Mouse (Mus musculus): ENCODE measurements around the gene Ar. TPM values are rescaled to one million over a fixed set of nuclear protein-coding genes. Genes with fewer than 3 reads are reported as not detected.

Ar gene
- 0.16 and 0.27 TPM in 2 replicates for total RNA-seq (2012; rRNA removed)

- H3K36me3 ChIP-seq (ENCODE audit: control insufficient read depth, insufficient read depth, low read length, poor library complexity, severe bottlenecking), result no peaks in the 10 kb centered on the region
- peak within 1 kb of the TSS; percentile 40 to 42 for H3K4me3 ChIP-seq (ENCODE audit: insufficient read depth in 1 of 2, low read depth in 1 of 2, low read length in 2 of 2, poor library complexity in 1 of 2, severe bottlenecking in 1 of 2)
- DNase-seq (ENCODE audit: low read depth, low spot score), result peak; percentile 20
- no peak for TF ChIP-seq ZNF384 (IDR thresholded peaks at IDR 0.05; ENCODE audit: low read depth, low read length)
- no peak for TF ChIP-seq HCFC1 (IDR thresholded peaks at IDR 0.05; ENCODE audit: borderline replicate concordance, insufficient read depth, low read length)
- TF ChIP-seq ZC3H11A (IDR thresholded peaks at IDR 0.05; ENCODE audit: borderline replicate concordance, low read depth, low read length), result no peak
- TF ChIP-seq CHD2 (IDR thresholded peaks at IDR 0.05; ENCODE audit: low read depth, low read length), result no peak
- no peak for TF ChIP-seq MAFK (IDR thresholded peaks at IDR 0.05; ENCODE audit: insufficient read depth, low read depth, low read length)
- in situ Hi-C loops (cut with MboI; ENCODE audit: low sequenced_read_pairs in 2 of 2, unreplicated experiment in 2 of 2), result no loop called here
- no peak within 1 kb of the TSS for H3K27ac ChIP-seq (ENCODE audit: insufficient read depth, low read depth, low read length, poor library complexity, severe bottlenecking)
- H3K4me1 ChIP-seq (ENCODE audit: control insufficient read depth in 2 of 2, insufficient read depth in 2 of 2, low read length in 2 of 2, poor library complexity in 1 of 2), result no peaks in the 10 kb centered on the region
- H3K9ac ChIP-seq (ENCODE audit: insufficient read depth, low read depth, low read length, poor library complexity, severe bottlenecking), result no peak within 1 kb of the TSS
- no peaks in the 10 kb centered on the region for H3K9me3 ChIP-seq (ENCODE audit: control insufficient read depth, insufficient read depth, low read depth, low read length)
Observed at GRCm38 (mm10) chrX:98148531-98149342, at the start of gene Ar. Ar (plus strand) TSS chrX:98148769.

GRCm38 (mm10) chrX:98149724-98150392 lies 1.3 kb downstream of the Ar start:
- peak; percentile 6 for DNase-seq (ENCODE audit: low read depth, low spot score)
- H3K9ac ChIP-seq (ENCODE audit: insufficient read depth, low read depth, low read length, poor library complexity, severe bottlenecking), result peak overlapping the region; percentile 32; the same call in 1 of the 2 replicates

GRCm38 (mm10) chrX:98150393-98151119 lies 2.0 kb downstream of the Ar start:
- DNase-seq (ENCODE audit: low read depth, low spot score), result peak; percentile 3
- Histone ChIP-seq H3K27ac (ENCODE audit: insufficient read depth, low read depth, low read length, poor library complexity, severe bottlenecking) (no peak overlapping the region), H3K4me3 (ENCODE audit: insufficient read depth in 1 of 2, low read depth in 1 of 2, low read length in 2 of 2, poor library complexity in 1 of 2, severe bottlenecking in 1 of 2) (peak overlapping the region; percentile 28 to 40; a peak in 3 of 4 replicates), H3K9ac (ENCODE audit: insufficient read depth, low read depth, low read length, poor library complexity, severe bottlenecking) (no peak overlapping the region), H3K9me3 (ENCODE audit: control insufficient read depth, insufficient read depth, low read depth, low read length) (no peaks in the 10 kb centered on the region), H3K36me3 (ENCODE audit: control insufficient read depth, insufficient read depth, low read length, poor library complexity, severe bottlenecking) (no peaks in the 10 kb centered on the region), H3K4me1 (ENCODE audit: control insufficient read depth in 2 of 2, insufficient read depth in 2 of 2, low read length in 2 of 2, poor library complexity in 1 of 2) (no peaks in the 10 kb centered on the region)
- in situ Hi-C loops (cut with MboI; ENCODE audit: low sequenced_read_pairs in 2 of 2, unreplicated experiment in 2 of 2), result no loop called here
- no peak for TF ChIP-seq ZC3H11A (IDR thresholded peaks at IDR 0.05; ENCODE audit: borderline replicate concordance, low read depth, low read length)
- TF ChIP-seq CHD2 (IDR thresholded peaks at IDR 0.05; ENCODE audit: low read depth, low read length), result no peak
- TF ChIP-seq HCFC1 (IDR thresholded peaks at IDR 0.05; ENCODE audit: borderline replicate concordance, insufficient read depth, low read length), result no peak
- no peak for TF ChIP-seq MAFK (IDR thresholded peaks at IDR 0.05; ENCODE audit: insufficient read depth, low read depth, low read length)
- no peak for TF ChIP-seq ZNF384 (IDR thresholded peaks at IDR 0.05; ENCODE audit: low read depth, low read length)

More at GRCm38 (mm10) chrX:98149724-98150392, 1.3 kb downstream of the Ar start:
- no peak overlapping the region for H3K27ac ChIP-seq (ENCODE audit: insufficient read depth, low read depth, low read length, poor library complexity, severe bottlenecking)
- H3K4me3 ChIP-seq (ENCODE audit: insufficient read depth in 1 of 2, low read depth in 1 of 2, low read length in 2 of 2, poor library complexity in 1 of 2, severe bottlenecking in 1 of 2), result peak overlapping the region in 1 of 2 experiments; percentile 40; a peak in 2 of 4 replicates
- TF ChIP-seq HCFC1 (IDR thresholded peaks at IDR 0.05; ENCODE audit: borderline replicate concordance, insufficient read depth, low read length) (no peak), MAFK (IDR thresholded peaks at IDR 0.05; ENCODE audit: insufficient read depth, low read depth, low read length) (no peak), CHD2 (IDR thresholded peaks at IDR 0.05; ENCODE audit: low read depth, low read length) (no peak), ZC3H11A (IDR thresholded peaks at IDR 0.05; ENCODE audit: borderline replicate concordance, low read depth, low read length) (no peak), ZNF384 (IDR thresholded peaks at IDR 0.05; ENCODE audit: low read depth, low read length) (no peak)
- no peaks in the 10 kb centered on the region for H3K36me3 ChIP-seq (ENCODE audit: control insufficient read depth, insufficient read depth, low read length, poor library complexity, severe bottlenecking)
- no peaks in the 10 kb centered on the region for H3K4me1 ChIP-seq (ENCODE audit: control insufficient read depth in 2 of 2, insufficient read depth in 2 of 2, low read length in 2 of 2, poor library complexity in 1 of 2)
- in situ Hi-C loops (cut with MboI; ENCODE audit: low sequenced_read_pairs in 2 of 2, unreplicated experiment in 2 of 2), result no loop called here
- no peaks in the 10 kb centered on the region for H3K9me3 ChIP-seq (ENCODE audit: control insufficient read depth, insufficient read depth, low read depth, low read length)

DNA sequence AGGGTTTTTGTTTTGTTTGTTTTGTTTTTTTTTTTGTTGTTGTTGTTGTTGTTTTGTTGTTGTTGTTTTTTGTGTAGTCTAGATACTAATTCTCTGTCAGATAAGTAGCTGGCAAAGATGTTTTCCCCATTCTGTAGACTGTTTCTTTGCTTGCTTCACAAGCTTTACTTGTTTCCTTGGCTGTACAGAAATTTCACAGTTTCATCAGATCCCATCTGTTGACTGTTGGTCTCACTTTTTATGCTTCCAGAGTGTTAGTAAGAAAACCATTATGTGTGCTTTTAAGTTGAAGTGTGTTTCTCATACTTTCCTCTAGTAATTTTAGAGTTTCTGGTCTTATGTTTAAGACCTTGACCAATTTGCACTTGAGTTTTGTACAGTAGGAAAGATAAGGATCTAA lies 41.2 kb downstream of the Ar start:
- no peak overlapping the region for H3K4me3 ChIP-seq (ENCODE audit: insufficient read depth in 1 of 2, low read depth in 1 of 2, low read length in 2 of 2, poor library complexity in 1 of 2, severe bottlenecking in 1 of 2)
- H3K9ac ChIP-seq (ENCODE audit: insufficient read depth, low read depth, low read length, poor library complexity, severe bottlenecking), result no peak overlapping the region
- DNase-seq (ENCODE audit: low read depth, low spot score), result no peak
- TF ChIP-seq ZC3H11A (IDR thresholded peaks at IDR 0.05; ENCODE audit: borderline replicate concordance, low read depth, low read length) (no peak), MAFK (IDR thresholded peaks at IDR 0.05; ENCODE audit: insufficient read depth, low read depth, low read length) (no peak), HCFC1 (IDR thresholded peaks at IDR 0.05; ENCODE audit: borderline replicate concordance, insufficient read depth, low read length) (no peak), ZNF384 (IDR thresholded peaks at IDR 0.05; ENCODE audit: low read depth, low read length) (no peak), CHD2 (IDR thresholded peaks at IDR 0.05; ENCODE audit: low read depth, low read length) (no peak)
- H3K9me3 ChIP-seq (ENCODE audit: control insufficient read depth, insufficient read depth, low read depth, low read length), result no peaks in the 10 kb centered on the region
- H3K4me1 ChIP-seq (ENCODE audit: control insufficient read depth in 2 of 2, insufficient read depth in 2 of 2, low read length in 2 of 2, poor library complexity in 1 of 2), result no peaks in the 10 kb centered on the region
- no peaks in the 10 kb centered on the region for H3K36me3 ChIP-seq (ENCODE audit: control insufficient read depth, insufficient read depth, low read length, poor library complexity, severe bottlenecking)
- in situ Hi-C loops (cut with MboI; ENCODE audit: low sequenced_read_pairs in 2 of 2, unreplicated experiment in 2 of 2), result no loop called here
- no peak overlapping the region for H3K27ac ChIP-seq (ENCODE audit: insufficient read depth, low read depth, low read length, poor library complexity, severe bottlenecking)

Measured in ES-E14 (cell line).